Mouse (Mus musculus) liver, embryonic 11.5 days (tissue): ENCODE data around the gene Rep15. TPM values are rescaled to one million over a fixed set of nuclear protein-coding genes. Genes with fewer than 3 reads are reported as not detected.
A peak's percentile ranks its signal among the peaks of the same experiment; 100 is the strongest.

Source experiments
- ATAC-seq: fragments of 200-750 bp; cut with Nextera tagmentation; replicated peaks from 2 replicates; pipeline ENCODE4 v1.8.0; 2017; ENCODE audit warnings: moderate number of reproducible peaks, mild to moderate bottlenecking, moderate TSS enrichment, moderate library complexity; ENCODE audit not compliant: low FRiP score
- DNase-seq: peaks from one replicate; pipeline ENCODE4 v3.0.0-alpha.2; 2017; ENCODE audit warnings: low spot score
- H3K27ac ChIP-seq: fragments of 300-500 bp; sonication (generic); 2 replicates; pipeline ENCODE4 v1.5.1; 2014; ENCODE audit warnings: mild to moderate bottlenecking, low read depth, low read length, control low read depth
- H3K27me3 ChIP-seq: fragments of 300-500 bp; sonication (generic); replicated peaks from 2 replicates; pipeline ENCODE4 v1.6.1; 2014; ENCODE audit warnings: low read length, mixed read lengths; ENCODE audit not compliant: control insufficient read depth, insufficient read depth
- H3K36me3 ChIP-seq: fragments of 300-500 bp; sonication (generic); 2 replicates; pipeline ENCODE4 v1.6.1; 2014; ENCODE audit warnings: mild to moderate bottlenecking, low read length, moderate library complexity, mixed read lengths; ENCODE audit not compliant: control insufficient read depth, insufficient read depth
- H3K4me1 ChIP-seq: fragments of 300-500 bp; sonication (generic); replicated peaks from 2 replicates; pipeline ENCODE4 v1.6.1; 2014; ENCODE audit warnings: low read length, mixed read lengths; ENCODE audit not compliant: control insufficient read depth, insufficient read depth
- H3K4me2 ChIP-seq: fragments of 300-500 bp; sonication (generic); 2 replicates; pipeline ENCODE4 v1.6.1; 2014; ENCODE audit warnings: mild to moderate bottlenecking, control low read depth, moderate library complexity
- H3K4me3 ChIP-seq: fragments of 300-500 bp; sonication (generic); 2 replicates; pipeline ENCODE4 v1.5.1; 2014; ENCODE audit warnings: low read depth, low read length, control low read depth
- H3K9ac ChIP-seq: fragments of 300-500 bp; sonication (generic); 2 replicates; pipeline ENCODE4 v1.6.1; 2014; ENCODE audit warnings: low read depth, low read length, control low read depth
- H3K9me3 ChIP-seq: fragments of 300-500 bp; sonication (generic); 2 replicates; pipeline ENCODE4 v1.6.1; 2016; ENCODE audit warnings: low read length, inconsistent platforms, mixed read lengths; ENCODE audit not compliant: control insufficient read depth
- WGBS: fragments of 180-500 bp; shearing (Covaris S2); extraction: QIAGEN DNeasy Blood & Tissue Kit; methylation state at CpG from one replicate; pipeline ENCODE4 v1.1.7; 2014; 5-methylcytosine and 5-hydroxymethylcytosine counted together
- polyA plus RNA-seq: library from polyadenylated mRNA; unstranded; fragments of >200 nt; fragmentation: Nextera tagmentation; extraction: Ambion mirVana; gene quantifications from 2 replicates; pipeline ENCODE4 v1.2.1, GENCODE M21; 2014

Gene Rep15
- polyA plus RNA-seq, 1 experiment from 2014 or later = 1.7 TPM

DNA sequence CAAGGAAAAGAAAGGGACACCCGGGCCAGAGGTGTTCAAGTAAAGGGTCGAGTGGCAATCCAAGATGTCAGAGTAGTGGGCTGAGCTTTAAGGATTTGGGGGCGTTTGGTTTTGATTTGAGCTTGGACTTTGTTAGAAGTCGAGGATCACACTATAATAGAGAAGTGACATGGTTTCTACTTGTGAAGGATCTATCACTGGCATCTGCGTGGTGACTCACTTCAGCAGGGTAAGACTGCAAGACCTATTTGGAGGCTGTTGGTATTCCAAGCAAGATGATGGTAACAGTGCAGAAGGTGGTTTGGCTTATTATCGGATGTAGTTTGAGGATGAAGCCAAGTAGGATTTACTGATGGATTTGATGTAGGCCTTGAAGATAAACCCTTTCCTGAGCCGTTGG, 11.2 kb downstream of the Rep15 start:
- 42% methylated on average over 7 of the region's 7 CpGs for WGBS
- Histone ChIP-seq H3K4me2 (peak overlapping the region; percentile 64), H3K4me1 (peaks cover 10% of the 10 kb centered on the region), H3K36me3 (peaks cover 2% of the 10 kb centered on the region; the same call in 1 of the 2 replicates), H3K9me3 (no peaks in the 10 kb centered on the region), H3K27me3 (no peaks in the 10 kb centered on the region), H3K27ac (no peak overlapping the region), H3K9ac (peak overlapping the region; percentile 93), H3K4me3 (peak overlapping the region; percentile 88)
- ATAC-seq = no peak
- peak; percentile 25 for DNase-seq

DNA sequence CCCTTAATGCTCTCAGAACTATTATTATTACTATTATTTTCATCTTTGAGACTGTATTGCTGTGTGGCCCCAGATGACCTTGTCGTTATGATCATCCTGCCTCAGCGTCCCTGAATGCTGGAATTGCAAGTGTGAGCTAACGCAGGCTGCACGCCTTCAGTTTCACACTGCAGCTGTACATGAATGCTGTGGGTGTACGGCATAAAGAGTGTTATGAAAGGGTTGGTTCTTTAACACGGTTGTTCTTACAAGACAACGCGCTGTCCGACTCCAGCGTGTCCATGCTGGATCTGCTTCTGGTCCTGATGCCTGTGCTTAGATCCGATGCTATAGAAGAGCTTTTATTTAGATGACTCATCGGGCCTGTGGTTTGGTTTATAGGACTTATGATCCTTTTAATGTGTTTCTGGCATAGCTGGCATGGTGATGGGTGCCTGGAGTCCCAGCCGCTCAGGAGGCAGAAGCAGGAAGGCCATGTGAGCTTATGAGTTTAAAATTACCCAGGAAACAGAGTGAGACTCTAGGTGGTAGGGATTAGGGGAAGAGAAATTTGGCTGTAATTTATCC, 16.9 kb downstream of the Rep15 start:
- no peaks in the 10 kb centered on the region for H3K9me3 ChIP-seq
- H3K36me3 ChIP-seq = peaks cover 16% of the 10 kb centered on the region; the same call in 1 of the 2 replicates
- peaks cover under 1% of the 10 kb centered on the region; the same call in 1 of the 2 replicates for H3K4me1 ChIP-seq
- H3K4me3 ChIP-seq = no peak overlapping the region
- no peaks in the 10 kb centered on the region for H3K27me3 ChIP-seq
- no peak overlapping the region for H3K27ac ChIP-seq
- DNase-seq (peak; percentile 16), ATAC-seq (no peak)
- H3K4me2 ChIP-seq = no peak overlapping the region
- 91% methylated on average over 13 of the region's 13 CpGs for WGBS
- no peak overlapping the region for H3K9ac ChIP-seq

DNA sequence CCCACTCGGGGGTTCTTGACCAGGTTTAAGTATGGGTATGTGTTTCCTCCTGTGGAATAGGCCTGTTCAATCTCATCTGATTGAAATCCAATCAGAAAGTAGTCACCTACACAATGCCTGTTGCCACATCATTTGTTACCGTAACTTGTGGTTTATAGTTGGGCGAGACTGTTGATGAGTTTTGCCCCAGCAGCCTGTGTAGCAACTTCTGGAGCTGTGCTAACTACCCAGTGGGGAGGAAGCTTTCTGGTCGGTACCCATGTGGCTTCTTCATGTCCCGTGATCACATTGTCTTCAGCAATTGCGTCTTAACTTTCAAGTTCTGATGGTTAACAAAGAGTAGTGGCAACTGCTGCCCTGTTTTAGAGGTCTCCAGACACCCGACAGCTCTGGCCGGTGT, 19.3 kb downstream of the Rep15 start:
- H3K4me2 ChIP-seq = no peak overlapping the region
- H3K27ac ChIP-seq = no peak overlapping the region
- H3K4me1 ChIP-seq = no peaks in the 10 kb centered on the region
- no peaks in the 10 kb centered on the region for H3K27me3 ChIP-seq
- no peak overlapping the region for H3K4me3 ChIP-seq
- DNase-seq (no peak), ATAC-seq (no peak)
- no peaks in the 10 kb centered on the region for H3K9me3 ChIP-seq
- no peak overlapping the region for H3K9ac ChIP-seq
- 89% methylated on average over 8 of the region's 8 CpGs for WGBS
- H3K36me3 ChIP-seq = peaks cover 16% of the 10 kb centered on the region; the same call in 1 of the 2 replicates

- H3K36me3 ChIP-seq = peaks cover 16% of the 10 kb centered on the region; the same call in 1 of the 2 replicates
- no peak overlapping the region for H3K4me2 ChIP-seq
- H3K9me3 ChIP-seq = no peaks in the 10 kb centered on the region
- H3K27ac ChIP-seq = no peak overlapping the region
- ATAC-seq (no peak), DNase-seq (peak; percentile 16)
- H3K27me3 ChIP-seq = no peaks in the 10 kb centered on the region
- no peak overlapping the region for H3K9ac ChIP-seq
- no peak overlapping the region for H3K4me3 ChIP-seq
- WGBS = 91% methylated on average over 9 of the region's 9 CpGs
- no peaks in the 10 kb centered on the region for H3K4me1 ChIP-seq
Measured at GRCm38 (mm10) chr6:147052440-147052839, 20.1 kb downstream of the Rep15 start.

DNA sequence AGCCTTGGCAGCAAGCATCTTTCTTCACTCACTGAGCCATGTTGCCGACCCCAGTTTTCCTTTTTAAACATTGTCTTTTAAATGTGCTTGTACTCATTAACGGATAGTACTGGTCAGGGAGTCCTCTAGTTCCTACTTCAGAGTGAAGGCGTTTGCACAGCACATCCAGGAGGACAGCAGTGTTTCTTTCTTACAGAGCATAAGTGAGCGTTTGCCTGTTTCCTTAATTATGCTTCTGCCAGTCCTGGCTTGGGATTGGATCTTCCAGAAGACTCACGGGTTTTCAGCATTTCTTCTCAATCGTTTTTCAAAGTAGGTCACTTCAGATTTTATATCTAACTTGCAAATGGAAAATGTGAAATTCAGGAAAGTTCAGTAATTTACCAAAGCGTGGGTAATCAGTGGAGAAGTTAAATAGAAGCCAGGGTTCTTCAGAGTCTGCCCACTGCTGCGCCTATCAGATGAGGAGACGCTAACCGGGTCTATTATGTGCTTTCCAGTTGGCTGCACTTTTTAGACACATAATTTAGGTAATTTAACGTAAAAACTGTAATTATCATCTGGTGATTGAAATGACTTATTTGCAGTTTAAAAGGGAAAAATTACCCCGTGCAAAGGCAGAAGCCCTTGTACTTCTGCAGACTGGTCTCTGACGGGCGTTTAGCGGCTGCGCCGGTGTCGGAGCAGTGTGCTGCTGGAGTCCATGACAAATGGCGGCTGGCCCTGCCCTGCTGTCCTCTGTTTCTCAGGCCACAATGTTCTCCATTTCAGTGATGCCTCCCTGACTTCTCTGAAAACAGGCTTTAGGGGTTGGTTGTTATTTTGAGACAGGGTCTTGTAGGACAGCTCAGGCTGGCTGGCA, 21.6 kb downstream of the Rep15 start:
- no peaks in the 10 kb centered on the region for H3K9me3 ChIP-seq
- H3K27ac ChIP-seq = no peak overlapping the region
- no peak overlapping the region for H3K9ac ChIP-seq
- DNase-seq (peak; percentile 10), ATAC-seq (no peak)
- no peak overlapping the region for H3K4me2 ChIP-seq
- H3K4me1 ChIP-seq = no peaks in the 10 kb centered on the region
- no peak overlapping the region for H3K4me3 ChIP-seq
- 91% methylated on average over 19 of the region's 19 CpGs for WGBS
- no peaks in the 10 kb centered on the region for H3K27me3 ChIP-seq
- peaks cover 15% of the 10 kb centered on the region; the same call in 1 of the 2 replicates for H3K36me3 ChIP-seq

DNA sequence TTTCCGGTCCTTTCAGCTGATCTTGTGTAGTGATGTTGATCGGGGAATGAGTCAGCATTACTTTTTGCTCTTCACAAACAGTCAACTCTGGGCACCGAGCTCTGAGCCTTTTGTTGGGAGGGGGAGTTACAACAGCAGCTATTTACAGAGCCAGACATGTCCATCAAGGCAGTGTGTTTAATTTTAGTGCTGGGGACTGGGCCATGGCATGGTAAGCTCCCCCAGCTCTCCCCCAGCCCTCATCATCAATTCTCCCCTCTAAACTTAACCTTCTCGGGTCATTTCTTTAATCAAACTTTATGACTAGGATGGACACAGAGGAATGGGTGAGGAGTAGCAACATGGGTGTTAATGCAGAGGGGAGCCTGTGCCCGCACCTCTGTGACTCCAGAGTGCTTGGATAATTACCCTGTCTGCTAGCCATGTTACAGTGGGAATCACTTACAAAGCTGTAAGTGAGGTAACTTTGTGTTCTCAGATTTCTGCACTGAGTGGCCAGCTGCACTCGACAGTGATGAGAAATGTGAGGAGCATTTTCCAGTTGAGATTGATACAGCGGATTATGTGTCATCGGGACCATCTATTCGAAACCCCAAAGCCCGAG, 23.1 kb downstream of the Rep15 start:
- no peak for ATAC-seq
- peak; percentile 20 for DNase-seq
- H3K27me3 ChIP-seq = no peaks in the 10 kb centered on the region

DNA sequence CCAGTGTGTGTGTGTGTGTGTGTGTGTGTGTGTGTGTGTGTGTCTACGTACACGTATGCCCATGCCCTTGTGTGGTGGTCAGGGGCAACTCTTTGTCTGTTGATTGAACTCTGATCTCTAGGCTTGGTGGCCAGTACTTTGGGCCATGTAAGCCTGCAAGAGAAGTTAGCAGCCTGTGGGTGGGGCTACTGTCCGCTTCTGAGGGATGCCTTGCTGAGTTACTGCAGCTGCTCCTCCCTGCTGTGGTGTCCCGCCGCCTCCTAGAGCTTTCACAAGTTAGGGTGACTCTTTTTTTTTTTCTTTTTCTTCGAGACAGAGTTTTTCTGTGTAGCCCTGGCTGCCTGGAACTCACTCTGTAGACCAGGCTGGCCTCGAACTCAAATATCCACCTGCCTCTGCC, 26.9 kb downstream of the Rep15 start:
- Histone ChIP-seq H3K9ac (no peak overlapping the region), H3K4me1 (no peaks in the 10 kb centered on the region), H3K36me3 (peaks cover 8% of the 10 kb centered on the region; the same call in 1 of the 2 replicates), H3K27me3 (no peaks in the 10 kb centered on the region), H3K4me2 (no peak overlapping the region), H3K27ac (no peak overlapping the region), H3K9me3 (no peaks in the 10 kb centered on the region), H3K4me3 (no peak overlapping the region)
- no peak for ATAC-seq
- DNase-seq = peak; percentile 22
- WGBS = 80% methylated on average over 7 of the region's 7 CpGs

More for the DNA sequence above, 23.1 kb downstream of the Rep15 start:
- no peaks in the 10 kb centered on the region for H3K4me1 ChIP-seq
- 81% methylated on average over 10 of the region's 10 CpGs for WGBS
- no peak overlapping the region for H3K27ac ChIP-seq
- no peak overlapping the region for H3K4me3 ChIP-seq
- H3K9me3 ChIP-seq = no peaks in the 10 kb centered on the region
- H3K9ac ChIP-seq = no peak overlapping the region
- H3K4me2 ChIP-seq = no peak overlapping the region
- H3K36me3 ChIP-seq = peaks cover 6% of the 10 kb centered on the region; the same call in 1 of the 2 replicates

DNA sequence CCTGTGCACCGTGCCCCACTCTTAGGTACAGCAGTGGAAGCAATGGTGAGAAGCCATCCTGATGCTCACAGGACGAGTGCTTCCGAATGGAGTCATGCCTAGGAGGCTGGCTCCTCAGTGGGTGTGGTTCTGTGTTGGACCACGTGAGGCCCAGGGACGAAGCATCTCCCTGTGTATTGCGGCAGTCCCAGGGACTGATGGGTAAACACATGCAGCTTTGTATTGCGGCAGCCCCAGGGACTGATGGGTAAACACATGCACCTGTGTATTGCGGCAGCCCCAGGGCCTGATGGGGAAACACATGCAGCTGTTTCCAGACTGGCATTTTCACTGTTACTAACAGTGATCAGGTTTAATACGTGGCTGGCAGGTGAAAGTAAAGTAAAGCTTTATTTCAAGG, 29.2 kb downstream of the Rep15 start:
- 90% methylated on average over 9 of the region's 9 CpGs for whole genome bisulfite sequencing
- peak; percentile 26 for DNase-seq
- Histone ChIP-seq H3K9me3 (no peaks in the 10 kb centered on the region), H3K4me3 (no peak overlapping the region), H3K9ac (no peak overlapping the region), H3K27ac (no peak overlapping the region), H3K36me3 (peaks cover 8% of the 10 kb centered on the region; the same call in 1 of the 2 replicates), H3K27me3 (no peaks in the 10 kb centered on the region), H3K4me1 (no peaks in the 10 kb centered on the region), H3K4me2 (no peak overlapping the region)
- no peak for ATAC-seq
